Mouse (Mus musculus) WW6 (cell line): ENCODE data around the gene Cntnap2.

Source experiments
- DNase-seq: peaks from one replicate; pipeline ENCODE4 v3.0.0-alpha.2; 2013; ENCODE audit warnings: low read depth, low spot score

The Cntnap2 gene

DNA sequence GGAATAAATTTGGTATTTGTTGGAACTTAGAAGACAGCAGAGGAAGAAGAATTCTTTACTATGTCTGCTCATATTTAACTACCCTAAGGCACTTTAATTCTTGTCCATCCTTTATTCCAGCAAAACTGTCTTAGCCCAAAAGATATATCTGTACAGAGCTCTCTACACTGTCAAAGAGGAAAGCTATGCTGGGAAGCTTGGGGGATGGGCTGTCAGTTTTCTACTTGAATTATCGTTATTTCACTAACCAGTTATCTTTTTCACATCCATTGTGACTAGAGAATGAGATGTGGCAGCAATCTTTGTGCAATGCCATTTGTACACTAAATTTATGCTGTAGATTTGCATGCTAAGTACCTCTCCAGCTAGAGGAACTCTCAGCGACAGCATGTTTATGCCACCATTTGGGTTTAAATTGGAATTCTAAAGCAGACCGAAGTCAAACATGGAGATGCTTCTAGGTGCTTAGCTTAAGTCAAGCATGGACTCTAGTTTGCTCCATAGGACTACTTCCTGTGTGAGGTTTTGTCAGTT is 268.9 kb downstream of the Cntnap2 start:
- DNase-seq, result no peak

DNA sequence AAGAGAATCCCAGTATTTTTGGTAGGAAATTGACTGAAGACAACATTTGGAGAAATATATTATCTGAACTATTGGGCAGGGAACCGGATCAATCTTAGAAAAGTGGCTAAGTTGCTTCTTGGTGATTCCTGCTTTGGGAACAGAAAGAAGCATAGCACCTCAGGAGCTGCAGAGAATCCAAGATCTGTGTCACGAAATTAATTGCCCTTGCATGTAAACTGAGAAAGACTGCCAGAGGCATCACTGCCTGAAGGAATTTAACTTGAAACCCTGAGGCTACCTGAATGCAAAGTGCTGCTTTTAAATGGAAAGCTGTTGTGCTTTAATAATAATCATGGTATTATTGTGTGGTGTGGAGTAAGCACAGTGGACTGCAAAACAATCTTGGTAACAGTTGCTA is 286.2 kb downstream of the Cntnap2 start:
- no peak for DNase-seq

DNA sequence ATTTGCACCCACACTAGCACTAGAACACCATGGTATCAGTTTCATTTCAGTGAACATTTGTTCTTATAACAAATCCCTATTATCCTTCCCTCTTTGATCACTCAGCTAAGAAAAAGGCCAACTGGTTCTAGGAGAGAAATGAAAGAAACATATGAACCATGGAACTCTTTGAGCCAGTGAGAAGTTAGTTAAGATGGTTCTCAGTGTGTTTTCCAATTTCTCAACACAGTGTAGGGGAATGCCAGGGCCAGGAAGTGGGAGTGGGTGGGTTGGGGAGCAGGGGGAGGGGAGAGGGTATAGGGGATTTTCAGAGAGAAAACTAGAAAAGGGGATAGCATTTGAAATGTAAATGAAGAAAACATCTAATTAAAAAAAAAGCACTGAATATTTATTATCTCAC is 286.8 kb downstream of the Cntnap2 start:
- DNase-seq, result no peak

DNA sequence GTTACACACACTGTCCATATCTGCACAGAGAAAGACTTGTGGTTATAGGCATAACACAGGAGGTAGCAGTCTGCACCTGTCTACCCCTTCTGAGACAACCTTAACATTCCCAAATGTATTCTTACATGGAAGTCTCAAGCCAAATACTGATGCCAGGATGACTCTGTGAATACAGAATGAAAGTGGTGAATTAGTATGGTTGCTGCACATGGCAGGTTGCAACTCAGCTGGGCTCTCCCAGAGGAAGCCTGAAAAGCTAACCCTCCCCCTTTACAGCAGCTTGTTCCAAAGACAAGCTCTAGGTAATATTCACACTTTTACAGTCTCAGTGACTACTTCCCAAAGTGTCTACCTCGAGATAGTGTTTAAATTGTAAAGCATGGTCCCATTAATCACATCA is 307.3 kb downstream of the Cntnap2 start:
- no peak for DNase-seq

DNA sequence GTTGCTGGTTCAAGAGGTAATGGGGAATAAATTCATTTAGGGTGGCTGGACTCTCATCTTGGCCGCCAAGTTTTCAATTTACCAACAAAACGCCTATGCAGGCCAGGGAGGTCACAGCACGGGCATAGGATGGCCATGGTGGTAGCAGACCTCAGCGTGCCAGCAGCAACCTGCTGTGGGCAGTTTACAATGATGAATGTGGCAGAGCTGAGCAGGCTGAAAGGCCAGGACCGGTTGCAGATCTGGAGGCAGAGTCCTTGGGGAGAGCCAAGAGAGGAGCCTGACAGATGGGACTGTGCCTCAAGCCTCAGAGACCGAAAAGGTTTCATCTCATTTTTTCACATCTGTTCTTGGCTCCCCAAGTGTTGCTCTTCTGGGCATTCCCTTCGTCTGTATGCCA is 322.0 kb downstream of the Cntnap2 start:
- DNase-seq, result no peak

DNA sequence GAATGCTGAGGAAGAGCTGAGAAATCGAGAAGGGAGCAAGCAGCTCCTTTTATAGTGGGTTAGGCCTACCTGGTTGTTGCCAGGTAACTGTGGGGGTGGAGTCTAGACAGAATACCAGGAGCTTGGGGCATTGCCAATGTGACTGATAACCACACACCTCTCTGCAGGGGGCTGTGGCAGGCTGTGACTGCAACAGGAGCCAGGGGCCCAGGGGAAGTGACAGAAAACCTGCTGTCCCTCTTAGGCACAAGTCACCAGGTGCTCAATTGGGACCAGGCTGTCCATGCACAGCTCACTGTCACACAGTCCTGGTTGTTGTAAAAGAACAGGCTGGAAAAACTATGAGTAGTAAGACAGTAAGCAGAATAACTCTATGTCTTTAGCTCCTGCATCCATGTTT is 329.9 kb downstream of the Cntnap2 start:
- no peak for DNase-seq

- DNase-seq, result no peak
Measured at GRCm38 (mm10) chr6:45413629-45414028, 354.5 kb downstream of the Cntnap2 start.

DNA sequence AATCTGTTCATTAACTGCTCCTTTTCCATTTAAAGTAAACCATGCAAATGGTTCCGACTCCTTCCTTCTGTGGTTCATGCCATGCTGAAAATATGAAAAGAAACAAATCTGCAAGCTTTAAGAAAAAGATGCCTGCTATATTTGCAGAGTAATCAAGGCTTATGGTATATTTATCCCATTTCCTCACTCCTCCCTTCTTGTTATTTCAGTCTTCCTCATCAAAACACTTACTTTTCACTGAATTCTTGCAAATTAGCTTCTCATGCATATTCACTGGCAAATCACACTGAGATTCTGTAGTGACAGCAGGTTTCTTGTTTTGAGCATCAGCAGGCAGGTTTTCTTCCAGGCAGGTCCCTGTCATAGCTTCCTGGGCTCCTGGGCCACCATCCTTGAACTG is 396.3 kb downstream of the Cntnap2 start:
- DNase-seq, result no peak

- DNase-seq, result no peak
Measured at GRCm38 (mm10) chr6:45518221-45518620, 459.1 kb downstream of the Cntnap2 start.

DNA sequence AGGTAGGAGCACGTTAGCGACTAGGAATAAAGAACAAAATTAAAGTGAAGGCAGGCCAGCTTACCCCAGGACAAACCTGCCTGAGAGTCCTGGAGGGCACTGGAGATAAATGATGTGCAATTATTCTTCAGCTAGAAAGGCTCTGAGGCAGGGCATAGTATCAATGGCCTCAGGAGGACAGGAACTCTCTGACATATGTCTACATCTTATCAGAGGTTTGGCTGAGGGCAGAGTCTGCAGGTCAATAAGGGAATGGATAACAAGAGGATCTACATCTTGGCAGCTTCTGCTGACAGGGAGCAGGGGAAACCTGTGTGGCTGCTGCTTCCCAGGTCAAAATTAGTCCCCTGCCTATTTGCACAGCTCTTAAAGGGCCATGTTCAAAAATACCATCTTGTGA is 477.8 kb downstream of the Cntnap2 start:
- no peak for DNase-seq

DNA sequence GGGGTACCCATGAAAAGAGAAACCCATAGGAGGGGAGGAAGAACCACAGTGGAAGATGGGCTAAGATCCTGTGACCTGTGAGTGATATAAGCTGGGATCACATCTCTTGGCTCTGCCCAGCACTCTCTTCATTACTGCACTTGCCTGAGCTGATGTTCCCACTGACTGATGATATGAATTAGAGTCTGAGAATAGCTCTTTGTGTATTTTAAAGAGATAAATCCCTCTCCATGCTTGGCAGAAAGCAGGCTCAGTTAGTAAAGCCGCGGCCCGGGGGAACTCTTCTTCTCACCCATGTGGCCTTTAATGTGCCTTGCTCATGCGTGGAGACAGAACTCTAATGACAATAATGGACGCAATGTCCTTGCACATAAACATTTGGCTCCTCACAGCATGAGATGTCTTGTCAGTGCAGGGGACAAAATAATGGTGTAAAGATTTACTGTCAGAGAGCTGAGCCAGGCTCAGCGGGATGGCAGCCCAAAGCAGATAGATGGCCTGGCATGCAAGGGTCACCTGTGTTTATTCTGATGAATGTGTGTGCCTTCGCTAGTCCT is 485.2 kb downstream of the Cntnap2 start:
- no peak for DNase-seq

DNA sequence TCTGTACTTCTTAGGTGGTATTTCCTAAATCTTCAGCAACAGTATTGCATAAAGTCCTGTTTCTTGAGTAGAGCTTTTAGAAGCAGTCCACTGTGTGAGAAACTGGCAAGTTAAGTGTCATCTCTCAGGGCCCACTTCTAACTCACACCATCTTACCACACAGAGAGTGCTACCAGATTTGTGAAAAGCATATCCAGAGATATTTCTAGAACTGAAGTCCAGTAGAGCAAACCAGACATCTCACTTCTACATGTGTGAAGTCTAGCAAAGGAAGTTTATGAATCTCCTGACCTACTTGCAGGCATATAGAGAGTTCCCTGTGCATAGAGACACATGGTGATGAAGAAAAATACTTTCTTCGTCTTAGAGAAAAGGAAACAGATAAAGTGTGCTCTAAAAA is 500.6 kb downstream of the Cntnap2 start:
- DNase-seq, result no peak

DNA sequence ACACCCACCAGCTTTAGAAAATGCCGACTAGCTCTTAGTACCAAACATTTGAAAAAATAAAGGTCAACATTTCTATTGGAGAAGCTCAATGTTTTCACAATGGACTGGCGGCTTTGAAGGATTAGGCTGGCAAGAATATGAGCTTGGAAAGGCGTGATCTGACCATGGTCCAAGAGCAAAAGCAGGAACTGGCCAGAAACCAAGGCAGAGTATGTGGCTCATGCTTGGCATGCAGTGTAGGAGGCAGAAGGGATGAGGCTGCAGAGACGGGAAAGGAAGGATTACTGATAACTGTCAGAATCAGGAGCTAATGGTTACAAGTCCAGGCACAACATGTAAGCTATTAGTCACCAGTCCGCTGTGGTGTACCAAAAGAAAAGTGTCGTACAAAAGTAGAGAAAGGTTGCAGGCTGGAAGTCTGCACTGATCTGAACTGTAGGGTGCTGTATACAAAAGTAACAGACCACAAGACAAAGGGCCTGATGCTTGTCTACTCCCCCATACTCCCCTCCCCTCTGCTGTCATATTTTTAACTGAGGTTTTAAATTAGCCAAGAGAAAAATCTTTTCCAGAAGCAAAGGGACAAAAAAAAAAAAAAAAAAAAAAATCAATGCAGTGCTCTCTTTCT is 525.4 kb downstream of the Cntnap2 start:
- DNase-seq, result no peak

DNA sequence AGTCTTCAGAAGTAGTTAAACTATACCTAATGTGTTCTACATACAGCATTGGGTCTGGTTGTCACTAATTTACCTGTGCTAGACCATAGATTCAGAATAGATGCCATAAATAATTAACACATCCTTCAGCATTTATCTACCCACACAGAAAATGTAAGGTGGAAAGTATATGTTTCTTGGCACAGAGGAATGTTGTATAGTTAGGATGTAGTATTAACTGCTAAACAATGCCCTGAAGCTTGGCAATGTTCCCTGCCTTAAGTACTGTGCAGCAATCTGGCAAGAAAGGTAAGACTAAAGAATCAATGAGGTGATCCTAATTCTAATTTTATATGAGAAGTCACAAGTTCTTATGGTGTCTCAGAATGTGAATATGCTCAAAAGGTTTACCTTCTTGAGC is 529.9 kb downstream of the Cntnap2 start:
- no peak for DNase-seq

- DNase-seq, result no peak
Measured at GRCm38 (mm10) chr6:45647017-45647416, 587.9 kb downstream of the Cntnap2 start.

GRCm38 (mm10) chr6:45648419-45648818 is 589.3 kb downstream of the Cntnap2 start:
- no peak for DNase-seq

GRCm38 (mm10) chr6:45700287-45700686 is 641.1 kb downstream of the Cntnap2 start:
- DNase-seq, result no peak

DNA sequence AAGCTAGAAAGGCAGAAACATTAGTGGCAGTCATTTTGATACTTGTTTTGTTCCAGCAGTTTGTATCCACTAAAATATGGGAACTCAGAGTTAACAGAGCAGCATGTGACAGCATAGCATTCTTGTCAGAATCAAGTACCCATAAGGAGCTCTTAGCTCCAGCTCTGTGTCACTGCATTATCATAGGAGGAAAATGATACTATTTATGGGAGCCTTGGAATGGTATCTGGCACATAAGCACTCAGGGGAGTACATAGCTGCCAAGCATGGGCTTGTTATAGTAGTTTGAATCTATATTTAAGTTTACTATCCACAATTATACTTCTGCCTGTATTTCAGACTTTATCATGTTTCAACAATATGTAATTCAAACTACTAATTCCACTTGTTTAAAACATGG is 732.5 kb downstream of the Cntnap2 start:
- no peak for DNase-seq

DNA sequence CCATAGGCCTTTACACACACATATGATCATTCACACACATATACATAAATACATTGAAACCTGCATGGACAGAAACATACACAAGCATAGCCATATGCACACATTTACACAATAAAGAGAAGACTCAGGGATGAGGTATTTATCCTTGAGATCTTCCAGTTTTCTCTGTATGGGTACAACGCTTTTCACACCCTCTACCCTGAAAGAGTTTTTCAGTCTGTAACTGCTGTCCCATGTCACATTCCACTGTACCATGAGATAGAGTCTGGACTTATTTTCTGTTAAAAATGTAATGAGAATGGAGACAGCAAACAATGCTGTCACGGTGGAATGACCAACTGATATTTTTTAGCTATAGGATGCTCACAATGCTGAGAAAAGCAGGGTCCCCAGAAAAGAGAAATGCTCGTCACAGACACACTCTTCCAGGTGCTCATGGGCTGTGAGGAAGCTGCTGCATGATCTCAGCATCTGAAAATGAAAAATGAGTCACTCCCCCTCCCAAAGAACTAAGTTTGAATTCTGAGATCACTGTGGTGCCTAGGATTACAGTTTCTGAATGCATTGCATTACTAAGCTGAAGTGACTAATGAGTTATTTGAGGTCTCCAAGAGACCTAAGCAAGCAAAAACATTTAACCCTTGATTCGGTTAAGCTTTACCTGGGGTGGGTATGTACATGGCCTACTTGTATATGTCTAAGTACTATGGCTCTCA is 782.6 kb downstream of the Cntnap2 start:
- DNase-seq, result no peak

DNA sequence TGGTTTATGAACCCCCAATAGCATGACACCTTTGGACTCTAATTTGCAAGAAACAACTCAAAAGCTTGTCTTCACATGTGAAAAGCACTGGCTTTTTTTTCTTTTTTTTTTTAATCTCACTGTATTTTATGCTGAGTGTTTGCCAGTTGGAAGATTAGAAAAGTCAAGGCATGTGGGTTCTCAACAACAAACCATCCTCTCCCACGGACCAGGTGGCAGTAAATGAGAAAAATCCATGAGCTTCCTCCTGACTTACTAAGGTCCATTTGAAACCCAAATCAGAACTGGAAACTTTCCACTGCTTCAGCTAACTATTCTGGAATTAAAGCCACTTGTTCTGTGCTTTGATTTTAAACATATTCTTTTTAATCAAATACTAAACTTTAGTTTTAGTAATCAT is 784.6 kb downstream of the Cntnap2 start:
- no peak for DNase-seq

GRCm38 (mm10) chr6:45871409-45871992 is 812.3 kb downstream of the Cntnap2 start:
- no peak for DNase-seq

- DNase-seq, result no peak
Measured at GRCm38 (mm10) chr6:45885486-45885885, 826.3 kb downstream of the Cntnap2 start.

DNA sequence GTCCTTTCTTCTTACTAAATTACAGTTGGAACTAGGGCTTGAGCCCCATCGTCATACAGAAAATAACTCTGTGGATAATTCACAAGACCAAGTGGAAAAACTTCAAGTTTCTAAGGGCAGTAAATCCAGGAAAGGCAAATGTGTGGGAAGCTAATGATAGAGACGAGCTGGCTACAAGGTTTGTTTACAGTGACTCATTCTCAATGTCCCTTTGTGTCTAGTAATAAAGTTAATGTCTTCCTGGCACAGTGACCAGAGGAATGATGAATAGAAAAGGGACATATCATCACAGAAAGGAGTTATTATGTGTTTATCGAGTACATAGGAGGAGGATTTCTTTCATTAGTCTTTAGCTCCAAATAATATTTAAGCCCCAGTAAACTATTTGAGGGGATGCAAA is 828.7 kb downstream of the Cntnap2 start:
- DNase-seq, result no peak
